Mouse (Mus musculus) kidney, adult 9 months (tissue): ENCODE data around the gene Snrpf.
A peak's percentile ranks its signal among the peaks of the same experiment; 100 is the strongest.
"Not testable (repeated sequence)": the region's sequence is repeated elsewhere in the genome, so short reads cannot be mapped to it uniquely, and the experiment has no call there.

Experiments used
- DNase-seq: peaks from one replicate; pipeline ENCODE4 v3.0.0; 2022

The Snrpf gene

DNA sequence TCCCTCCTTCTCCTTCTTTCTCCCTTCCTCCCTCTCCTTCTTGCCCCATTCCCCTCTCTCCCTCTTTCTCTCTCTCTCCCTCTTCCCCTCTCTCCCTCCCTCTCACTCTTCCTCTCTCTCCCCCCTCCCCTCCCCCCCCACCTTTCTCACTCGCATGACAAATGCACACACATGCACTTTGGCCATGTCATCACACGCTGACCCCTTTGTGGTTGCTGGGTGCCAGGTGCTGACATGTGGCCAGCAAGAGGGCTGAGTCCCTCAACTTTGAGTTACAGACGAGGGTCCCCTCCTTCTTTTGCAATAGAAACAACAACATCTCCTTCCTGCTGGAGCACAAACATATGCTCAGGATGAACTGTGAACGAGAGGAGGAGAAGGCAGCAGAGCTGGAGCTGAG lies 14.5 kb downstream of the Snrpf start:
- DNase-seq, result no peak

DNA sequence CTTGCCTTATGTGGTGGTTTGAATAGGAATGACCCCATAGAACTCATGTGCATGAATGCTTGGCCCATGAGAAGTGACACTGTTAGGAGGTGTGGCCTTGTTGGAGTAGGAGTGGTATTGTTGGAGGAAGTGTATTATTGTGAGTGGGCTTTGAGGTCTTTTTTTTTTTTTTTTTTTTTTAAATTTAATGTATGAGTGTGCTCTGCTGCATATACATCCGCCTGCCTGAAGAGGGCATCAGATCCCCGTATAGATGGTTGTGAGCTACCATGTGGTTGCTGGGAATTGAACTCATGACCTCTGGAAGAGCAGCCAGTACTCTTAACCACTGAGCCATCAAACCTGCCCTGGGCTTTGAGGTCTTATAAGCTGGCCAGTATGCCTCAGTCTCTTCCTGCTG lies 17.3 kb downstream of the Snrpf start:
- DNase-seq, result no peak

DNA sequence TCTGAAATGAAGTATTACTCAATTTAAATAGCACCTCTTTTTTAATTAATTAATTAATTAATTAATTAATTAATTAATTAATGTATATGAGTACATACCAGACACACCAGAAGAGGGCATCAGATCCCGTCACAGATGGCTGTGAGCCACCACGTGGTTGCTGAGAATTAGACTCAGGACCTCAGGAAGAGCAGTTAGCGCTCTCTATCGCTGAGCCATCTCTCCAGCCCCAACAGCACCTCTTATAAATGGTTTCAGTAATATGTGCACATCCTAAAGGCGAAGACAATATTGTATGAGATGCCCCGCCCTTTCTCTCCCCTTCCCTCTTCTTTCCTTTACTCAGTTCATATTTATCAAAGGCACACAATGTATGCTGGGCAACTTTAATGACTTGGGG lies 20.8 kb downstream of the Snrpf start:
- DNase-seq, result no peak

DNA sequence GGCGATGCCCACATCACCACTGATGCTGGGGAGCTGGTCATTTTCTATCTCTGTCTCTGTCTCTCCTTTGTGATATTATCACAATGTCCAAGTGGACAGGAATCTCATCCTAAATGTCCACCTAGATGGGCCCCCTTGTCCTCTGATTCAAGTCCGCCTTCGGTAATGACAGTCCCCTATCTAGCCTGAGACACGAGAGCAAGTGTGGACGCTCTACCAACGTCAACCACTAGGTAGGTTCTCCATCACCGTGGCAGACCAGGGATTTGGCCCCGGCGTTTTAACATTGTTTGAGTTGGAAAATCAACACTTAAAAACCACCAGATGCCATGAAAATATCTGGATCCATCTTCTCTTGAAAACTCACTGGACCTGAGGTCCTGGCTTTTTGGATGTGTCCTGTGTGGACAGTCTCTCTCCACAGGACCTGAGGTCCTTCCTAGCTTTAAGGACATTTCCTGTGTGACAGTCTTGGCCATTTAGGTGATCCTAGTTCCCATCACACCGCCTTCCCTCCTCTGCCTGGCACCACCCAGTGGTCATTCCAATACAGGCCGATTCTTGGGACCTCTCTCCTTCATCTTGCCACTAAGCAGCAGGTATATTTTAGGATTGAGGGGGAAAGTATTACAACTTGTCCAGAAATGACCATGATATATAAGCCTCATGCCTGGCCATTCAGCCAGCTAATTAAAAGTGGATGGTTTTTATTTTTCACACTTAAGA lies 21.5 kb downstream of the Snrpf start:
- DNase-seq, result no peak

DNA sequence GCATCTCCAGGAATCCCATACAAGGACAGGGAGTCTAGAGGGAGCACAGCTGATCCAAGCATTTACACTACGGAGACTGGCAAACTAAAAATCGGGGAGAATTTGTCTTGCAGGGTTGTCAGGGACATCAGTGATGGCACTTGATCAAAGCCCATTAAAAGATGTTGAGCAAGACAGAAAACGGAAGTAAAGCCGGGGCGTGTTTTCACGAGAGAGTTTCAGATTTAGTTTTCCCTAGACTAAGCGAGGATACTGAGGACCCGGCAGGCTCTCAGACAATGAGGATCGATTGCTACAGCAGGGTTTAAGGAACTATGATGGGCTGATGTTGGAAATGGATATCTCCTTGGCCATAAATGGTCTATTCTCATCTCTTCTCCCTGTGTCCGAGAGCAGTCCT lies 22.4 kb downstream of the Snrpf start:
- no peak for DNase-seq

DNA sequence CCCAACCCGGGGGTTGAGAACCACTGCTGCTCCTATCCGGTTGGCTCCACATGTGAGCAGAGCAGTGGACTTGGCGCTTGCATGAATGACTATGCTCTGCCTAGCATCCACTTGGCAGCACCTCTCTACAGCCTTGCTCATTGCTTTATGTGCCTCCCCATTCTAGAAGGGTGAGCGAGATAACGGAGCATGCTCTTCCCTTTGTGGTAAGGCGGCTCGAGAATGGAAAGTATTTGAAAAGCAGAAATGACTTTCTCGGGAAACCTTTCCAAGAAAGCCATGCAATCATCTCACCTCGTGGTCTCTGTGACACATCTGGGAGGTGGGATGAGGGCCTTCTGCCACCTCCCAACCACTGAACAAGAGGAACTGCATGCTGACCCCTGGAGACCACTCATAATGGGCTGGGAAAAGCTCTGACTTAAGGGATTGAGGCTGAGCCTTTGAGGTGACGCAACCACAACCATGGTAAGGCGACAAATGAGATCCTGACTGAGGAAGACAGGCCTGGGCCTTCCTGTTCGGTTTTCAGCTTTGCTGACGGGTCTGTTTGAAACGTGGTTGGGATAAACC lies 24.9 kb downstream of the Snrpf start:
- no peak for DNase-seq

DNA sequence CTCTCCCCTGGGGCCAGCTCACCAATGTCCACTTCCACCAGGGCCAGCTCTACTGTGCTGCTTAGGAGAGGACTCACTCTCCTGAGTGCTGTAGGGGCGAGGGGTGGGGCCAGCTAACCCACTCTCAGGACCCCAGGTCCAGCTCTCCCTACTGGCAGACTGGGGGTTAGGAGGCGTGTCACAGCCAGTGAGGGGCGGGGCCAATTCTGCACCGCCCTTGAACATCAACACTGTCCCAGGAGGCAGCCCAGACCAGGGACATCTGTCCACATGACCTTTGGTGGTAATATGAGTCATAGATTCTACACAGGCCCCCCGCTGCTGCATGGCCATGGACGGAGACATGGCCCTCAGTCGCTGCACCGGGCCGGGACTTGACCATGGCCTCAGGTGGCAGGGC lies 29.7 kb downstream of the Snrpf start:
- DNase-seq, result no peak

DNA sequence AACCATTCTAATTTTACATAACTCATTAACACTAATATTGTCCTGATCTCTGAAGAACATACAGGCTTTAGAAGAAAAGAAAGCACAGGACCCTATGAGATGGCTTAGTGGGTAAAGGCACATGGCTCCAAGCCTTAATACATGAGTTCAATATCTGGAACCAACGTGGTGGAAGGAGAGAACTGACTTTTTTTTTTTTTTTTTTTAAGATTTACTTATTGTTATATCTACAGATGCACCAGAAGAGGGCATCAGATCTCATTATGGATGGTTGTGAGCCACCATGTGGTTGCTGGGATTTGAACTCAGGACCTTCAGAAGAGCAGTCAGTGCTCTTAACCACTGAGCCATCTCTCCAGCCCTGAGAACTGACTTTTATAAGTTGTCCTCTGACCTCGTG lies 31.5 kb downstream of the Snrpf start:
- not testable (repeated sequence) for DNase-seq

DNA sequence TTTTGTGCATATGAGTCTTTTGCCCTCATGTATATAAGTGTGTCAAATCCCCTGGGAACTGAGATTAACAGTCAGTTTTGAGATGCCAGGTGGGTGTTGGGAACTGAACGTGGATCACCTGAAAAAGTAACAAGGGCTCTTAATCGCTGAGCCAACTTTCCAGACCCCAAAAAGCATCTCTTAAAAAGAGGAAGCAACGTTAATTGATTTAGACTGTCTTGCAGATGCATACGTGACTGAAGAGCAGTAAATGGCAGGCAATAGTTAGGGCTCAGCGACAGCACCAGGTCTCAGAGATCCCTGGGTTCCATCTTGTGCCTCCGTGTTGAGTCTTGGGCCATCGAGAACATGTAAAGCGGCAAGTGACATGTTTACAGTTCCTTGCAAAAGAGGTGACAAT lies 36.9 kb downstream of the Snrpf start:
- no peak for DNase-seq

DNA sequence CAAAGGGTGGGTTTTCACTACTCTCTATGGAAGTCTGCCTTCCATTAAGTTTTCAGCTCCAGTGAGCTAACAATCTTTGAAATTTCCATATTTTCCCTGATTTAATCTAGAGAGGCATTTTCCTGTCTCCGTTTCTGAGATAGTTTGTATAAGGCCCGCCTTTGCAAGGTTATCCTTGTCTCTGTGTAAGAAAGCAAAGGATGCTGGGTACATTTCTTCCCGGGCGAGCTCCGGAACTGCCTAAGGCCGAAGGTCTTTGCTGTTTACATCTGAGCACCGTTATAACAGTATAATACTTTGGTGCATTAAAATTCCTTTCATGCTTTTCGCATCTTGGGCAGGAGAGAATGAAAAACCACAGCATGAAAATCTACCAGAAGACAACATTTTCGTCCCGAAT lies 39.7 kb downstream of the Snrpf start:
- DNase-seq, result no peak

DNA sequence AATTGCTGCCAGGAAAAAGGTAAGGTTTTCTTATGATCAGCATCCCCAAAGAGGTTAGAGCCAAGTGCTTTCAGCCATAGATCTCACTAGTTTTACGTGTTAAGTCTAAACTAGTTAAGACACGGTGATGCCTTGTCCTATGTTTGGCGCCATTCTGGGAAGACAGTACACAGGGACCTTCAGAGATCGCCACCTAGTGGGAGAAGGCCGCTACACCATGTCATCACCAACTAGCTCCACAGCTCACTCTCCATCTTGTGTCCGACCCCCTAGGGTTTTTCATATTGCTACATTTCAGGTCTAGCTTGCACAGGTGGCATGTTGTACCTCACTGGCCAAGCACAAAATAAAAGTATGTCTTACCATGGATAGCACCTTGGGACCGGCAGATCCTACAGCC lies 40.5 kb downstream of the Snrpf start:
- peak; percentile 76 for DNase-seq

DNA sequence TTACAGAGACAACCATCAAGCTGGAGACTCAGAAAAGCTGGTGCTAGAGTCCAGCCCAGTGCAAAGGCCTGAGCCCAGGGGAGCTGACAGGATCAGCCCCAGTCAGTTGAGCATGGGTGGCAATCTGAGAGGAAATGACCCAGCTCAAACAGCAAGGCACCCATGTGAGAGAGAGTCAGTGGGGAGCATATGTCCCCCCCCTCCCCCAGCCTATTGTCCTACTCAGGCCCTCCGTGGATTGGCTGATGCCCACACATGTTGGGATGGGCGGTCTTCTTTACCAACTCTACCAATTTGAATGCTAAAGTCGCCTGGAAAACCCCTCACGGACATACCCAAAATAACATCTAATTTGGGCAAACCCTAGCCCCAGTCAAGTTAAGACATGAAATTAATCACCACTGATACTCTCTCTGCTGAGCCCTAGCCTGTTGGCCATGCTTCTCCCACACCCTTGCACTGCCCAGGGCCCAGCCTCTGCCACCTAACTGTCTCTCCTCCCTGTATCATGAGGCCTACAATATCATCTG lies 41.7 kb downstream of the Snrpf start:
- no peak for DNase-seq

DNA sequence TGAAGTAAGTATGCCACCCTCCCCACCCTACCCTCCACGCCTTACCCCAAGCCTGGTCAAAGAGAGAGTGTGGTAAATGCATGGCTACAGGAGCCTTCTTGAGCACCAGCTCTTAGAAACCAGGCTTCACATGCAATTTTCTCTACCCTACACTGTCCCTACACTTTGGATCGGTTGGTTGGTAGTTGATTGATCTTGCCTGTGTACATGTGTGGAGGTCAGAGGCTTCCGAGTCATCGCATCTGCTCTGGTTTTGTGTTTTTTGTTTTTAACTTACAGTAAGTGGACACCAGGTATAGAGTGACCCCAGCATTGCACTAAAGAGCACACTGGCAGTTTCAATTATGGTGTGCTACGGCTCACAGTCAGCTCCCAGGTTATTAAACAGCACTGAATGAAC lies 45.3 kb downstream of the Snrpf start:
- DNase-seq, result no peak

DNA sequence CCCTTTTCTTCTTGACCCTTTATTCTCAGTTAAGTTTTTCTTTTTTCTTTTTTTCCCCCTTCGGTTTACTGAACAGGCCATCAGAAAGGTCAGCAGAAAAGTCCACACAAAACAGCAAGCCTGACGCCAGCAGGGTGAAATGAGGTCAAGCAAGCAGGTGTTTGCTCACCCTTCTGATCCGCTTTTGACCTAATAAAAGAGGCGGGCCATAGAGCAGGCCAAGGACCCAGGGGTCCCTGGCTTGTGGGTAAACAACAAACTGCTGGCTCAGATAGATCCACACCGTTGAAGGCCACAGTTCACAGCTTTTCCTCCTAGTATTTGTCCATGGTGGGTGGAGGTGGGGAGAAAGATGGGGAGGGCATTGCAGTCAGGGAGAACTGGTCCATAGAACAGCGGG lies 46.3 kb downstream of the Snrpf start:
- peak; percentile 13 for DNase-seq

DNA sequence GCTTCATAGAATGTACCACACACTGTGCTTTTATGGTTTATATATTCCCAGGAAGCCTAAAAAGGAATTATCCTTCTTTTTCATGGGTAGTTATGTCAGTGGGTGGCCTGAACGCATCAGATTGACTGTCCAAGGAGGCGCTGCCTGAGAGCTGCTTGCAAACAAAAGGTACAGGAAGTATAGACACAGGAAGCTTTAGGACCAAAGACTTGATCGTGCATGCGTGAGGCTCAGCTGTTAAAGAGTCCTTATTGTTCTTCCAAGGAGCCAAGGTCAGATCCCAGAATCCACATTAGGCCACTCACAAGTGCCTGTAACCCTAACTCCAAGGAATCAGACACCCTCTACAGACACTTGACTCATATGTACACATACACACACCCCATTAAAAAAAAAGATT lies 47.1 kb downstream of the Snrpf start:
- no peak for DNase-seq

DNA sequence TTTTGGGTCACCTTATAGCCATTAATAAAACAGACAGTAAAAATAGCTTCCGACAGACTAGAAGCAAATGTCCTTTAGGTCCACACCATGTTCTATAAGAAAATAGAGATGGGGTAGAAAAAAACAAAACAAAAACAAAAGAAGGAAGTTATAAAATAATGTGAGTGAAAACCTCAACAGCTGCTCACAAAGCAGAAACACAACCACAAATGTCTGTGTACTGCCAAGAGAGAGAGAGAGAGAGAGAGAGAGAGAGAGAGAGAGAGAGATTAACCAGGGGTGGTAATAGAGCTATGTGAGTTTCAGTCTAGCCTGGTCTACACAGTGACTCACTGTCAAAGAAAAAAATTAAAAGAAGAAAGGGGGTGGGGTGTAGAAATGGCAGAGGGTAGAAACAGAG lies 47.9 kb downstream of the Snrpf start:
- no peak for DNase-seq

DNA sequence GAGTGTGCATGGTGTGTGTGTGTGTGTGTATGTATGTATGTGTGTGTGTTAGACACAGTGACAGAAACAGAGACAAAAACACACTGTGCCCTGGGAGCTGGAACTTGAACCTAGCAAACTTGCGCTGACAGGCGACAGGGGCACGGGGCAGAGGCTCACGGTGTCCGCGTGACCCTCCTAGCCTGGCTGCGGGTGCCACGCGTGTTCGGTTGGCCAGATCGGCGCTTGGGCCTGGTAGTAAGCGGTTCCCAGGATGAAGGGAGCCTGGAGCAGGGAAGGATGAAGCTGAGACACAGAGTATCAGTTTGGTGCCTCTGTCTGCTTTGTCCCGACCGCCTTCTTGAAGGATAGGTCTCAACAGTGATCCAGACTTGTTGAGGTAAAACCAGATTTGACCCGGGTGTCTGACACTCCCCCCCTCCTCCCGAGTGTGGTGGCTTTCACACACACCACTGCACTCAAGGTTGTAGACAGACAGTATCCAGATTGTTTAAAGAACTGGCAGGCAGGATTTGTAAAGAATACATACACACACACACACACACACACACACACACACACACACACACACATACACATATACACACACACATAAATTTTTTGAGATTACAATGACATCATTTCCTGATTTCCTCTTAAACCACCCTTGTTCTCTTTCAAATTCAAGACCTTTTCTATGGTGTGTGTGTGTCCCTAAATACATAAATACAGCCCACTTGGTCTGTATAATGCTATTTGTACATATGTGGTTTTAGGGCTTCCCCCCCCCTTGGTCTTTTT lies 48.9 kb downstream of the Snrpf start, which contains the start of gene Ccdc38:
Ccdc38 (plus strand) TSS at position 202 of the 780 bp plus-strand sequence.
- no peak for DNase-seq

DNA sequence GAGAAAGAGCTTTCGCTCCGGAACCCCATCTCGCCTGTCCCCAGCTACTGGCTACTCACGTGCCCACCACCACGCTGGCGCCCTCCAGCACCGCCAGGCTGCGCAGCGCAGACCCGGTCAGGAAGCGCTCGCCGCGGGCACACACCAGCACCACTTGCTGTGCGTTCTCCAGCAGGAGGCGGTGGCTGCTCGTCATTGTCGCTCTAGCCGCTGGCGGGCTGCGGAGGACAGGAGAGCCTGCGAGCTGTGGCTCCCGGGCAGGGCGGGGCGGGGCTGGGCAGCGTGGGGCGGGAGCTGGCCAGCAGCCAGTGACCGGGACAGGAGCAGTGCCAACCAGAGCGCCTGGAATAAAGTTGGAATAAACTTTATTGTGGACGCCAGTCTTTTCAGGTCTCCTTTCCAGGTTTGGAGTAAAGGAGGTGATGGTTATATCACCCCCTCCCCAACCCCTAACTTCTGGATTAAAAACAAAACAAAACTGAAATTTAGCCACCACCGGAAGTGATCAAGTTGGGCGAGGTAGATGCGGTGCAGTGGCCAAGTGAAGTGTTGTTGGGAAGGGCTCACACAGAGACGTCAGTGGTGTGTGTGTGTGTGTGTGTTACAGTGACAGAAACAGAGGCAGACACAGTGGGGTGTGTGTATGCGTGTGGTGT lies 49.6 kb downstream of the Snrpf start, which contains the start of gene Amdhd1:
Amdhd1 (minus strand) TSS at position 259 of the 656 bp plus-strand sequence.
- DNase-seq, result peak; percentile 75

DNA sequence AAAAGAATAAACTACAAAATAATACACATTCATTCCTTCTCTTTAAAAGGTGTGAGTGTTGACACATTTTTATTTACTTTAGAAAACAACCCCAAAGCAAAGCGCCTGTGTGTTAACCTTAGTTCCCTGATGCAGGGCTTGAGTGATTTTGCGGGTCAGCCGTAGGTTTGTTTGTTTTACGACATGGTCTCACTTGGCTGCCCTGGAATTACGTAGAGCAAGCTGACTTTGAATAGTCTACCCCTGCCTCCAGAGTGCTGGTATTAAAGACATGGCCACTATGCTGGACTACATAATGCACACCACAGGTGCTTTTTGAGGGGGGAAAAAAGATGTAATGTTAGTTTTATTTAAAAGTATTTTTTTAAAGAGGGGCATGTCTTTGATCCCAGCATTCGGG lies 50.7 kb downstream of the Snrpf start:
- peak; percentile 29 for DNase-seq

DNA sequence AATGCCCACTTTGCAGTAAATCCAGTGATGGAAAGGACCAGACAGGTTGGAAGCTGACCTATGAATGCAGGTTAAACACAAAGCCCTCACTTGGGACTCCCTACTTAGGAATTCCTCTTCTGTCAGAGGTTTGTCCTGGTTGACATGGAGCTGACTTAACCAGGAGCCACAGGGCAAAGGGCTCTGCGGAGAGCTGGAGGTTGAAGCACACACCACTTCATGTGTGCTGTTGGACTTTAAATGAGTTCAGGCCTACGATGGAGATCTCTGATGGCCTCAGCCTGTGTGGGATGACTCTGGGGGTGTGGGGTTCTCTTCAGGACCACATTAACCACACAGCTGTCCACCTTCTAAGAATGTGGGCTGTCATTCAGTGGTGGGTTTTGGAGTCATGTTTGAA lies 51.2 kb downstream of the Snrpf start:
- no peak for DNase-seq
